Mouse (Mus musculus) liver, embryonic 11.5 days (tissue): ENCODE results near the gene Tbx3. TPM values are rescaled to one million over a fixed set of nuclear protein-coding genes. Genes with fewer than 3 reads are reported as not detected.

Experiments
- ATAC-seq: fragments of 200-750 bp; cut with Nextera tagmentation; replicated peaks from 2 replicates; pipeline ENCODE4 v1.8.0; 2017; ENCODE audit warnings: moderate number of reproducible peaks, mild to moderate bottlenecking, moderate TSS enrichment, moderate library complexity; ENCODE audit not compliant: low FRiP score
- DNase-seq: peaks from one replicate; pipeline ENCODE4 v3.0.0-alpha.2; 2017; ENCODE audit warnings: low spot score
- H3K27ac ChIP-seq: fragments of 300-500 bp; sonication (generic); 2 replicates; pipeline ENCODE4 v1.5.1; 2014; ENCODE audit warnings: mild to moderate bottlenecking, low read depth, low read length, control low read depth
- H3K27me3 ChIP-seq: fragments of 300-500 bp; sonication (generic); replicated peaks from 2 replicates; pipeline ENCODE4 v1.6.1; 2014; ENCODE audit warnings: low read length, mixed read lengths; ENCODE audit not compliant: control insufficient read depth, insufficient read depth
- H3K36me3 ChIP-seq: fragments of 300-500 bp; sonication (generic); 2 replicates; pipeline ENCODE4 v1.6.1; 2014; ENCODE audit warnings: mild to moderate bottlenecking, low read length, moderate library complexity, mixed read lengths; ENCODE audit not compliant: control insufficient read depth, insufficient read depth
- H3K4me1 ChIP-seq: fragments of 300-500 bp; sonication (generic); replicated peaks from 2 replicates; pipeline ENCODE4 v1.6.1; 2014; ENCODE audit warnings: low read length, mixed read lengths; ENCODE audit not compliant: control insufficient read depth, insufficient read depth
- H3K4me2 ChIP-seq: fragments of 300-500 bp; sonication (generic); 2 replicates; pipeline ENCODE4 v1.6.1; 2014; ENCODE audit warnings: mild to moderate bottlenecking, control low read depth, moderate library complexity
- H3K4me3 ChIP-seq: fragments of 300-500 bp; sonication (generic); 2 replicates; pipeline ENCODE4 v1.5.1; 2014; ENCODE audit warnings: low read depth, low read length, control low read depth
- H3K9ac ChIP-seq: fragments of 300-500 bp; sonication (generic); 2 replicates; pipeline ENCODE4 v1.6.1; 2014; ENCODE audit warnings: low read depth, low read length, control low read depth
- H3K9me3 ChIP-seq: fragments of 300-500 bp; sonication (generic); 2 replicates; pipeline ENCODE4 v1.6.1; 2016; ENCODE audit warnings: low read length, inconsistent platforms, mixed read lengths; ENCODE audit not compliant: control insufficient read depth
- WGBS: fragments of 180-500 bp; shearing (Covaris S2); extraction: QIAGEN DNeasy Blood & Tissue Kit; methylation state at CpG from one replicate; pipeline ENCODE4 v1.1.7; 2014; 5-methylcytosine and 5-hydroxymethylcytosine counted together
- polyA plus RNA-seq: library from polyadenylated mRNA; unstranded; fragments of >200 nt; fragmentation: Nextera tagmentation; extraction: Ambion mirVana; gene quantifications from 2 replicates; pipeline ENCODE4 v1.2.1, GENCODE M21; 2014

Gene Tbx3
- 23.3 and 25.9 TPM in 2 replicates for polyA plus RNA-seq

DNA sequence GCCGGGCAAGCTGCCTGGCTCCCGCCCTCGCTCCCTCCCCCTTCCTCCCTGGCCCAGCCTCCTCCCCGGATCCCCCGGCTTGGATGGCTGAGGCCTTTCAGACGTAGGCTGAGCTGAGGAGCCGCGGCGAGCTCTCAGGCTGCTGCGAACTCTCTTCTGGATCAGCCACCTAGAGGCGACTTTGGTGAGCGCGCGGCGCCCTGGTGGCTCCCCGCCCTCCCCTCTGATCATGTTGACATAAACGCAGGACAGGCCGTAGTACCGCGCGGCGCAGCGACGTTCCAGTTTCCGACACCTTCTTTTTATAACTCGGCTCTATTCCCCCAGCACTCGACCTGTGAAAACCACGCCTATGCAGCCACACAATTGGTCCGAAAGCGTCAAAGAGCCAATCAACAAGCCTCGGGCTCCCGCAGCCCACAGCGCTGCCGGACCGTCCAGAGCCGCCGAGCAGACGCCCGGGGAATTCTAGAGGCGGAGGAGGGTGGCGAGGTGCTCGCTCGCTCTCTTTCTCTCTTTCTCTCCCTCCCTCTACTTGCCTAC is at the start of gene Tbx3:
TSS of gene Tbx3 (plus strand) at position 104 of the 543 bp plus-strand sequence.
- ATAC-seq, result peak; percentile 87
- Histone ChIP-seq H3K4me3 (peak within 1 kb of the TSS; percentile 55), H3K4me1 (peaks cover 10% of the 10 kb centered on the region), H3K9ac (peak within 1 kb of the TSS; percentile 67), H3K4me2 (peak within 1 kb of the TSS; percentile 71), H3K27me3 (peaks cover 98% of the 10 kb centered on the region), H3K36me3 (no peaks in the 10 kb centered on the region), H3K9me3 (no peaks in the 10 kb centered on the region), H3K27ac (peak within 1 kb of the TSS; percentile 88)
- under 1% methylated on average over 43 of the region's 43 CpGs for WGBS
- peak; percentile 87 for DNase-seq

- Histone ChIP-seq H3K4me1 (peaks cover 4% of the 10 kb centered on the region), H3K27ac (no peak overlapping the region), H3K36me3 (no peaks in the 10 kb centered on the region), H3K4me3 (no peak overlapping the region), H3K9me3 (no peaks in the 10 kb centered on the region), H3K27me3 (peaks cover 27% of the 10 kb centered on the region), H3K9ac (no peak overlapping the region), H3K4me2 (no peak overlapping the region)
- WGBS, result 47% methylated on average over 1 of the region's 1 CpGs
- DNase-seq (no peak), ATAC-seq (no peak)
Observed at GRCm38 (mm10) chr5:119622076-119622475, 48.4 kb upstream of the Tbx3 start.

DNA sequence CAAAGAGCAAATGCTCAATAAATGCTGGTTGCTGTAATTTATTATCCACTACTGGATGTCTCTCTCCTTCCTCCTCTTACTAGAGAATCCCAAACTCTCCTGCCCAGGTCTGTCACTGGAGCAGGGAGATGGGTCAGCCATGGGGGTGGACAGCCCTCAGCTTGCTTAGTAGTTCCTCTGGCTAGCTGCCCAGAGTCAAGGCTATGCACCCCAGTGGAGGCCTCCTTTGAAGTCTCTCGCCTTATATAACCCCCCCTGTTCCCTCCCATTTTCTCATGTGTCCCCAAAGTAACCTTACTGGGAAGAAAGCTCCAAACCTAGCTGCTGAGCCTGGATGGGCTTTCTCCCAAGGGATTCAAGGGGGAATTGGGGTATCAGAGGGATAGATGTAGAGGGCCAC is 45.9 kb upstream of the Tbx3 start:
- H3K4me2 ChIP-seq, result no peak overlapping the region
- no peaks in the 10 kb centered on the region for H3K9me3 ChIP-seq
- no peaks in the 10 kb centered on the region for H3K36me3 ChIP-seq
- ATAC-seq (no peak), DNase-seq (no peak)
- no peak overlapping the region for H3K4me3 ChIP-seq
- H3K27me3 ChIP-seq, result peaks cover 42% of the 10 kb centered on the region
- H3K4me1 ChIP-seq, result peaks cover 4% of the 10 kb centered on the region
- WGBS, result 59% methylated on average over 1 of the region's 1 CpGs
- no peak overlapping the region for H3K27ac ChIP-seq
- no peak overlapping the region for H3K9ac ChIP-seq

- no peak overlapping the region for H3K4me3 ChIP-seq
- H3K9ac ChIP-seq, result no peak overlapping the region
- DNase-seq, result no peak
- peaks cover 4% of the 10 kb centered on the region for H3K4me1 ChIP-seq
- H3K36me3 ChIP-seq, result no peaks in the 10 kb centered on the region
- peaks cover 42% of the 10 kb centered on the region for H3K27me3 ChIP-seq
- no peaks in the 10 kb centered on the region for H3K9me3 ChIP-seq
- H3K4me2 ChIP-seq, result no peak overlapping the region
- WGBS, result 4% methylated on average over 13 of the region's 13 CpGs
- no peak overlapping the region for H3K27ac ChIP-seq
- no peak for ATAC-seq
Observed at GRCm38 (mm10) chr5:119625603-119626002, 44.9 kb upstream of the Tbx3 start.

GRCm38 (mm10) chr5:119626154-119626553 is 44.3 kb upstream of the Tbx3 start:
- WGBS, result 19% methylated on average over 9 of the region's 9 CpGs
- H3K9me3 ChIP-seq, result no peaks in the 10 kb centered on the region
- no peak overlapping the region for H3K4me2 ChIP-seq
- peaks cover 42% of the 10 kb centered on the region for H3K27me3 ChIP-seq
- DNase-seq, result no peak
- ATAC-seq, result no peak
- H3K9ac ChIP-seq, result no peak overlapping the region
- H3K27ac ChIP-seq, result no peak overlapping the region
- no peak overlapping the region for H3K4me3 ChIP-seq
- H3K4me1 ChIP-seq, result peaks cover 4% of the 10 kb centered on the region
- no peaks in the 10 kb centered on the region for H3K36me3 ChIP-seq

DNA sequence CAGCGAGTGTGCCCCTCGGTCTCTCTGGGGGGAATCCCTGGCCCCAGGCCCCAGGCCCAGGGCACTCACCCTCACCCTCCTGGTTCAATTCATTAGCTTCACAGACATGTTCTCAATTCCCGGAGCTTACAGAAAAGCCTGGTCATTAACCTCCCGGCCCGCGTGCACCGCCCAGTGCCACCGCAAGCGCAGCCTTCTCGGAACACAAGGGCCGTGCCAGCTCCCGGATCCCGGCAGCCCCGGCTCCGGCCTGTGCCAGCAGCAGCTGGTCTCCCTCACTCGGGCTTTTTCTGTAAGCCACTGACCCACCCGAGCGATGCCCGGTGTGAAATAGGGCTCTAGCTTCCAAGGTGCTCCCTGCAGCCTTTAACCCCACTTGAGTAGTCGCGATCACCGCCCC is 43.8 kb upstream of the Tbx3 start:
- Histone ChIP-seq H3K36me3 (no peaks in the 10 kb centered on the region), H3K4me2 (peak overlapping the region; percentile 36), H3K27ac (no peak overlapping the region), H3K4me3 (no peak overlapping the region), H3K4me1 (peaks cover 4% of the 10 kb centered on the region), H3K9me3 (no peaks in the 10 kb centered on the region), H3K27me3 (peaks cover 42% of the 10 kb centered on the region), H3K9ac (no peak overlapping the region)
- ATAC-seq (no peak), DNase-seq (no peak)
- 5% methylated on average over 22 of the region's 22 CpGs for WGBS

GRCm38 (mm10) chr5:119628100-119628499 is 42.4 kb upstream of the Tbx3 start:
- Histone ChIP-seq H3K36me3 (no peaks in the 10 kb centered on the region), H3K4me3 (no peak overlapping the region), H3K27me3 (peaks cover 42% of the 10 kb centered on the region), H3K4me1 (peaks cover 4% of the 10 kb centered on the region), H3K27ac (no peak overlapping the region), H3K9ac (no peak overlapping the region), H3K4me2 (no peak overlapping the region), H3K9me3 (no peaks in the 10 kb centered on the region)
- ATAC-seq, result no peak
- DNase-seq, result no peak
- WGBS, result 78% methylated on average over 3 of the region's 3 CpGs

DNA sequence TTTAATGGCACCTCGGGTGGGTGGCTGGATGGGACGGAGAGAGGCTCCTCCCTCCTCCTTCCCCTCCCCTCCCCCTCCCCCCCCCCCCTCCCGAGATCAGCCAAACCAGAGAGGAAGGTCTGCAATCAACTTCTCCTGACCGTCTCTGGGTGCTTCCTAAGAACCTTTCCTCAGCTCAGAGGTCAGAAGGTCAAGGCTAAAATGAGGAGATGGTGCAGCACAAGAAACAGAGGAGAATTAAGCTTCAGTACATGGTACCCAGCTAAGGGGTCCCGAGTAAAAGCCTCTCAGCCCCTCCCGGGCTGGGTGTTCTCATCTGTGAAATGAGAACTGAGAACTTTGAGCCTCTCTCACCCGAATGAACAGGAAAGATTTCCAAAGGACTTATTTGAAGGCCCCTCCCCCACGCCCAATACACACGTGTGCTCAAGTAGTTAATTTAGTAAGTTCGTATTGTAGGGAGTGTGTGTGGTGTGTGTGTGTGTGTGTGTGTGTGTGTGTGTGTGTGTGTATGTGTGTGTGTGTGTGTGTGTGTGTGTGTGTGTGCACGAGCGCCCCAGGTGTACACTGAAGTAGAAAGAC is 41.6 kb upstream of the Tbx3 start:
- Histone ChIP-seq H3K4me1 (peaks cover 4% of the 10 kb centered on the region), H3K9me3 (no peaks in the 10 kb centered on the region), H3K4me3 (no peak overlapping the region), H3K27me3 (peaks cover 42% of the 10 kb centered on the region), H3K9ac (no peak overlapping the region), H3K27ac (no peak overlapping the region), H3K36me3 (no peaks in the 10 kb centered on the region), H3K4me2 (no peak overlapping the region)
- WGBS, result 30% methylated on average over 11 of the region's 12 CpGs
- ATAC-seq (no peak), DNase-seq (no peak)

DNA sequence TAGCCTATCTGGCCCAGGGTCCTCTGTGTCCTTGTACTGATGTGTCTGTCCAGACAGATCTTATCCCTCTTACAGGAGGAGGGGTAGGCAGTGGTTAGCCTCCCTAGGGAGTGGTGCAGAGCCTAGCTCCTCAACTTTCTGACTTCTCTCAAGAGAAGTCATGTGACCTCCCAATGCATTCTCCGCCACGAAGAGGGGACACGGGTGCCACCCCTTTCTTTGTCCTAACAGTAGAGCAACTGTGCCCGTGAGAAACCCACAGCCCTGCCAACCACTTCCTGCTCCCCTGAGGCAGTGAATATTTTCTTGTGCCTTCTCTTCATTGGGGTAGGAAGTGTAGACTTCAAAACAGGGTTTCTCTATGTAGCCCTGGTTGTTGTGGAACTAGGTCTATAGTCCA is 36.9 kb upstream of the Tbx3 start:
- WGBS, result 81% methylated on average over 4 of the region's 4 CpGs
- ATAC-seq (no peak), DNase-seq (no peak)
- Histone ChIP-seq H3K4me1 (0 out of 2 replicates have a peak, but pooled peaks cover 3% of the 10 kb centered on the region), H3K9me3 (no peaks in the 10 kb centered on the region), H3K27ac (no peak overlapping the region), H3K9ac (no peak overlapping the region), H3K4me3 (no peak overlapping the region), H3K36me3 (no peaks in the 10 kb centered on the region), H3K4me2 (no peak overlapping the region), H3K27me3 (0 out of 2 replicates have a peak, but pooled peaks cover 3% of the 10 kb centered on the region)
